Mouse (Mus musculus) brain, embryonic 18.5 days (tissue): ENCODE data around the gene Brd3.
A peak's percentile ranks its signal among the peaks of the same experiment; 100 is the strongest.
"Not testable (repeated sequence)": the region's sequence is repeated elsewhere in the genome, so short reads cannot be mapped to it uniquely, and the experiment has no call there.

Source experiments
- DNase-seq: peaks from one replicate; pipeline ENCODE4 v3.0.0-alpha.2; 2012; ENCODE audit warnings: low read depth, low spot score

The Brd3 gene

GRCm38 (mm10) chr2:27507562-27507961 is at the start of gene Brd3:
TSS of gene Brd3 (minus strand) at chr2:27507662.
- no peak for DNase-seq

GRCm38 (mm10) chr2:27556921-27557320 is 49.5 kb upstream of the Brd3 start:
- no peak for DNase-seq

- no peak for DNase-seq
Observed at GRCm38 (mm10) chr2:27554308-27554707, 46.8 kb upstream of the Brd3 start.

GRCm38 (mm10) chr2:27552620-27553287 is 45.3 kb upstream of the Brd3 start:
- no peak for DNase-seq

- no peak for DNase-seq
Observed at GRCm38 (mm10) chr2:27548664-27549369, 41.4 kb upstream of the Brd3 start.

GRCm38 (mm10) chr2:27547986-27548385 is 40.5 kb upstream of the Brd3 start:
- no peak for DNase-seq

- DNase-seq = no peak
Observed at GRCm38 (mm10) chr2:27547326-27547725, 39.9 kb upstream of the Brd3 start.

- DNase-seq = not testable (repeated sequence)
Observed at GRCm38 (mm10) chr2:27546041-27546440, 38.6 kb upstream of the Brd3 start.

- DNase-seq = not testable (repeated sequence)
Observed at GRCm38 (mm10) chr2:27545517-27545916, 38.1 kb upstream of the Brd3 start.

- DNase-seq = no peak
Observed at GRCm38 (mm10) chr2:27544613-27545012, 37.2 kb upstream of the Brd3 start.

- DNase-seq = no peak
Observed at GRCm38 (mm10) chr2:27541225-27541624, 33.8 kb upstream of the Brd3 start.

GRCm38 (mm10) chr2:27540515-27540836 is 33.0 kb upstream of the Brd3 start:
- no peak for DNase-seq

GRCm38 (mm10) chr2:27539772-27540514 is 32.5 kb upstream of the Brd3 start:
- DNase-seq = peak; percentile 99

GRCm38 (mm10) chr2:27539336-27539735 is 31.9 kb upstream of the Brd3 start:
- peak; percentile 22 for DNase-seq

- not testable (repeated sequence) for DNase-seq
Observed at GRCm38 (mm10) chr2:27538455-27539330, 31.2 kb upstream of the Brd3 start.

- DNase-seq = no peak
Observed at GRCm38 (mm10) chr2:27518283-27518682, 10.8 kb upstream of the Brd3 start.

GRCm38 (mm10) chr2:27516289-27516688 is 8.8 kb upstream of the Brd3 start:
- no peak for DNase-seq

GRCm38 (mm10) chr2:27515341-27516166 is 8.1 kb upstream of the Brd3 start:
- no peak for DNase-seq

- peak; percentile 83 for DNase-seq
Observed at GRCm38 (mm10) chr2:27514639-27515328, 7.3 kb upstream of the Brd3 start, which contains the start of gene Wdr5. TSS of gene Wdr5 (plus strand) at chr2:27515157.

GRCm38 (mm10) chr2:27513861-27514260 is 6.4 kb upstream of the Brd3 start:
- DNase-seq = no peak
